Mouse (Mus musculus) small intestine, adult 2 months (tissue): ENCODE measurements around the gene Ocrl.

Experiments used
- CTCF ChIP-seq: fragments of 200-500 bp; IDR thresholded peaks from 2 replicates; pipeline ENCODE4 v1.5.1; 2012; ENCODE audit warnings: low read depth, mild to moderate bottlenecking, control low read depth, inconsistent platforms, low read length, moderate library complexity, mixed read lengths; ENCODE audit not compliant: insufficient replicate concordance, insufficient read length; ENCODE audit errors: extremely low read depth
- POLR2A ChIP-seq: fragments of 200-500 bp; IDR thresholded peaks from 2 replicates; pipeline ENCODE4 v1.6.1; 2012; ENCODE audit warnings: low read depth, mild to moderate bottlenecking, control low read depth, inconsistent platforms, low read length, moderate library complexity

DNA sequence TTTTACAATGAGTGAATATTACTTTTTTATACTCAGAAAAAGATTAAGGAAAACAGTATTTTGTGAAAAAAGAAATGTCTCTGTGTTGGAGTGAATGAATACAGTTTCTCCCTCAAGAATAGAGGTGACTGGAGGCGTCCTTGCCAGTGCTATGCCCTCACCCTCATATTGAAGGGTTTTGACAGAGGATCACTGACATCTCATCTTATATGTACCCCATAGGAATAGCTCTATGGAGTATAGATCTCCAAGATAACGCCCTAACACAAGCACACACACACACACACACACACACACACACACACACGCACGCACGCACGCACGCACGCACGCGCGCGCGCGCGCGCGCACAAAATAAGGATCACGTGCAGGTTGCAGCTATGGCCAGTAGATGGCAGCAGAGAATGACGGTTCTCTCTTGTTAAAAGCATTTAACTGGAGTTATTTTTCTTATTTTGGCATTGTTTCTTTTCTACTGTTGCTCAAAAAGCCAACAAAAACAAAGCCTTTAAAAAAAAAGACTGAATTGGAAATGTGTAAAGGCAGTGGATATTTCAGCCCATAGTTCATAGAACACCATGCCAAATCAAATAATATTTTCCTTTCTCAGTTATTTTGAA is 72.9 kb downstream of the Ocrl start:
- TF ChIP-seq CTCF = no peak
- no peak for TF ChIP-seq POLR2A
